Mouse (Mus musculus) heart, adult 11 months (tissue): ENCODE results near the gene Sh2b2.

Source experiments
- DNase-seq: peaks from one replicate; pipeline ENCODE4 v3.0.0; 2022

The Sh2b2 gene

GRCm38 (mm10) chr5:136237607-136238006 lies 8.7 kb downstream of the Sh2b2 start:
- no peak for DNase-seq

GRCm38 (mm10) chr5:136236611-136237010 lies 9.7 kb downstream of the Sh2b2 start:
- no peak for DNase-seq

- no peak for DNase-seq
Observed at GRCm38 (mm10) chr5:136230348-136231035, 15.9 kb downstream of the Sh2b2 start.

GRCm38 (mm10) chr5:136226246-136226876 lies 20.0 kb downstream of the Sh2b2 start:
- no peak for DNase-seq

GRCm38 (mm10) chr5:136218585-136218984 lies 27.8 kb downstream of the Sh2b2 start:
- no peak for DNase-seq

- DNase-seq, result peak; percentile 79
Observed at GRCm38 (mm10) chr5:136217932-136218381, 28.4 kb downstream of the Sh2b2 start.

GRCm38 (mm10) chr5:136217004-136217665 lies 29.2 kb downstream of the Sh2b2 start:
- no peak for DNase-seq

- no peak for DNase-seq
Observed at GRCm38 (mm10) chr5:136215958-136216357, 30.4 kb downstream of the Sh2b2 start.

GRCm38 (mm10) chr5:136215211-136215610 lies 31.1 kb downstream of the Sh2b2 start:
- DNase-seq, result no peak

- DNase-seq, result no peak
Observed at GRCm38 (mm10) chr5:136213716-136214115, 32.6 kb downstream of the Sh2b2 start.

- DNase-seq, result no peak
Observed at GRCm38 (mm10) chr5:136212716-136213115, 33.6 kb downstream of the Sh2b2 start.

- DNase-seq, result peak; percentile 78
Observed at GRCm38 (mm10) chr5:136211341-136212102, 34.8 kb downstream of the Sh2b2 start.

GRCm38 (mm10) chr5:136210549-136210948 lies 35.8 kb downstream of the Sh2b2 start:
- no peak for DNase-seq

GRCm38 (mm10) chr5:136201832-136202231 lies 44.5 kb downstream of the Sh2b2 start:
- peak; percentile 96 for DNase-seq

GRCm38 (mm10) chr5:136199526-136199925 lies 46.8 kb downstream of the Sh2b2 start:
- DNase-seq, result no peak

- peak; percentile 99 for DNase-seq
Observed at GRCm38 (mm10) chr5:136198474-136199391, 47.6 kb downstream of the Sh2b2 start, which contains the start of gene Prkrip1. Prkrip1 (minus strand) TSS chr5:136198963.

- no peak for DNase-seq
Observed at GRCm38 (mm10) chr5:136191870-136192269, 54.5 kb downstream of the Sh2b2 start.

- DNase-seq, result no peak
Observed at GRCm38 (mm10) chr5:136186723-136187122, 59.6 kb downstream of the Sh2b2 start.

GRCm38 (mm10) chr5:136183766-136184165 lies 62.6 kb downstream of the Sh2b2 start:
- DNase-seq, result no peak

- DNase-seq, result no peak
Observed at GRCm38 (mm10) chr5:136182830-136183229, 63.5 kb downstream of the Sh2b2 start.

- no peak for DNase-seq
Observed at GRCm38 (mm10) chr5:136182049-136182448, 64.3 kb downstream of the Sh2b2 start.

- DNase-seq, result no peak
Observed at GRCm38 (mm10) chr5:136181197-136181596, 65.2 kb downstream of the Sh2b2 start.
